Mouse (Mus musculus) heart, postnatal 25 days (tissue): ENCODE results near the gene Cdh22. TPM values are rescaled to one million over a fixed set of nuclear protein-coding genes. Genes with fewer than 3 reads are reported as not detected.

Experiments used
- DNase-seq: peaks from one replicate; pipeline ENCODE4 v3.0.0; 2022; ENCODE audit warnings: low spot score
- intact Hi-C: fragments of 180-260 bp; cut with DNase I; formaldehyde crosslinking; loops from one replicate; pipeline ENCODE4 v1.15.1; 2025
- total RNA-seq, 2 experiments: library from RNA; stranded (reverse); gene quantifications; 2 replicates each; pipeline ENCODE4 v1.2.3; 2021

Cdh22 gene
- total RNA-seq: under 1 TPM; 0.36 to 0.42 TPM

GRCm38 (mm10) chr2:165234613-165235291, at the start of gene Cdh22:
Cdh22 (minus strand) TSS chr2:165234853.
- intact Hi-C loops: loop anchor here (2.0 to 5.0 kb wide), 2 partner anchors 128 to 160 kb away; no protein-coding TSS in a partner anchor
- peak; percentile 10 for DNase-seq

DNA sequence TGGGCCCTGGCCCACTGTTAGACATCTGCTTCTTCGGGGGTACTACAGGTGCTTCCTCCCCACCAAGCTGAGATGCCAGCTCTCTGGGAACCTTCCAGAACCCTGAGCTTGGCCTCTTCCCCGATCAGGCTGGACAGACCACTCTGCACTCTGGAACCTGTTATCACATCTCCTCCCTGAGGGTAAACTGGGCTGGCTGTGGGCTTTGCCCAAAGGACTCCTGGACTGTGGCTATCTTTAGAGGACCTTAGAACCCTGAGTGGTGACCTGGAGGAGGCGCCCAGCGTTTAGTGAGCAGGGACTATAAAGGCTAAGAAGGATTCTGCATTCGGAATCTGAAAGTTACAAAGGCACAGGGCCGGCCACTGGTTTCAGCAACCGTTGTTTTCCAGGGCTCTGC, 49.7 kb upstream of the Cdh22 start:
- intact Hi-C loops: no loop called here
- DNase-seq: no peak

DNA sequence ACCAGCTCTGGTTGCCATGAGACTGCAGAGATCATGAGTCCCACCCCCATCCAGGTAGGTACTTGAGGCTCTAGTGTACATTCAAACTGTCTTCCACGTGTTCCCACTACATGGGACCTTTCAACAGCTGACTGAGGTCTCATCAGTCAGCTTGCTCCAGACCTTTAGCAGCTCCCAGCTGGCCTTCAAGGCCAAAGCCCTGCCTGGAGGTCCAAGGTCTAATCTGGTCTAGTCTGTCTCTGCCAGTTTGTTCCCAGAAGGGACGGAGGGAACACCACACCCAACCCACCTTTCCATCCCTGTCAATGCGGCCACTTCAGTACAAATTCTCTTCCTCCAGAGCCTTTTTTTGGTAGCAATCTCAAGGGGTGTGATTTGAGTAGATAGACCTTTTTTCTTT, 49.0 kb upstream of the Cdh22 start:
- DNase-seq: no peak
- intact Hi-C loops: no loop called here

DNA sequence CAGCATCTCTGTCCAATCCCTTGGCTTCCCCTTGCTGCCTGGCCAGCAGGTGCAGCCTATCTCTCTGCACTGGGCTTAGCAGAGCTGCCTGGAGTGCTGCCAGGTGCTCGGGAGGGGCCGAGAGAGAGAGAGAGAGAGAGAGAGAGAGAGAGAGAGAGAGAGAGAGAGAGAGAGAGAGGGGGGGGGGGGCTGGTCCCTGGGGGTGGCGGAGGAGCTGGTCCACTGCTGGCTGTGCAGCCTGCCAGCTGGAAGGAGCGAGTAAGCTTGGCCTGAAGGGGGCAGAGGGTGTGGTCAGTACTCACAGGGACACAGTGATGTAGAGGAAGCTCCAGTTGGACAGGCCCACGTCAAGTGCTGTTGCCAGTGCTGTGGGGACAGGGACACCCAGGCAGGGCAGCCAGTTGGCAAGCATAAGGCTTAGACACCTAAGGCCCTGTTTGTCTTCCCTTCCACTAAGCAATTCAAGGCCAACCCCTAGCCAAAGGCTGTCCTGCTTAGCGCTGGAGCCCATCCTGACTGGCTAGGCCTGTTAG, 47.2 kb upstream of the Cdh22 start:
- peak; percentile 16 for DNase-seq
- intact Hi-C loops: no loop called here

DNA sequence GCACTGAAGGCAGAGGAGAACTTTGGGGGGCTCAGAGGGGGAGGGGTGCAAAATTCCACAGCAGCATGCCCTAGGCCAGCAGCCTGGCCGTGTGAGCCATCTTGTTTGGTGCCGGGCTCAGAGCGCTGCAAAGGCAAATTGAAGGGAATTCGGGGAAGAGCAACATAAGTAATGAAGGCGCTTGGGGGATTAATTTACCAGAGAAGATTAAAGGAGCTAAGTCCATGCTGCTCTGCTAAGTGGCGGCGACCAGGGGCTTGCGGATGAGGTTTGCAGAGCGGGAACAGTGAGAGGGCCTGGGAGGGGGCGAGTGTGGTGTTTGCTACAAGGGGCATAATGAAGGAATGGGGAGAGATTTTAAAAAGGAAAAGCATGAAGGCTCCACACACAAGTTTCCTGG, 44.7 kb upstream of the Cdh22 start:
- intact Hi-C loops: loop anchor here (10.0 kb wide), 2 partner anchors 325 to 355 kb away; no protein-coding TSS in a partner anchor
- no peak for DNase-seq

GRCm38 (mm10) chr2:165277188-165277740, 42.6 kb upstream of the Cdh22 start:
- intact Hi-C loops: loop anchor here (2.0 to 10.0 kb wide), 3 partner anchors 62 to 352 kb away; no protein-coding TSS in a partner anchor
- DNase-seq: no peak

DNA sequence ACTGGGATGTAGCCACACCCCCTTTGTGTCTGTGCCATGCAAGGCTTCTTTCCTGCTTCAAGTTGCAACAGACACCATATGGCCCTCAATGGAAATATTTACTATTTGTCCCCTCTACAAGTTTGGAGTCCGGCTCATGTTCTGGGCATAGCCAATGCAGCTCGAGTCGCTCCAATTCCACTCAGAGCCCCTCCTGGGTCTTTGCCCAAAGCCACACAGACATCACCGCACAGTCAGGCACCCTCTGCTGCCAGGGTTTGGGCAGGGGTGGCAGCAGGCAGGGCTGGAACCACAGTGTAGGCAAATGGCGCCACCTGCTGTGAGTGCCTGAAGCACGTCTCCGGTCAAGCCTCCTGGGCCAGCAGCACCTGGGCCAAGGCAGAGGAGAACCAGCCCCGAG, 41.2 kb upstream of the Cdh22 start:
- DNase-seq: no peak
- intact Hi-C loops: loop anchor here (1.0 to 10.0 kb wide), 4 partner anchors 63 to 351 kb away; no protein-coding TSS in a partner anchor

- DNase-seq: no peak
- intact Hi-C loops: loop anchor here (10.0 kb wide), 2 partner anchors 320 to 350 kb away; no protein-coding TSS in a partner anchor
These were observed 40.5 kb upstream of the Cdh22 start for GRCm38 (mm10) chr2:165275124-165275640.

DNA sequence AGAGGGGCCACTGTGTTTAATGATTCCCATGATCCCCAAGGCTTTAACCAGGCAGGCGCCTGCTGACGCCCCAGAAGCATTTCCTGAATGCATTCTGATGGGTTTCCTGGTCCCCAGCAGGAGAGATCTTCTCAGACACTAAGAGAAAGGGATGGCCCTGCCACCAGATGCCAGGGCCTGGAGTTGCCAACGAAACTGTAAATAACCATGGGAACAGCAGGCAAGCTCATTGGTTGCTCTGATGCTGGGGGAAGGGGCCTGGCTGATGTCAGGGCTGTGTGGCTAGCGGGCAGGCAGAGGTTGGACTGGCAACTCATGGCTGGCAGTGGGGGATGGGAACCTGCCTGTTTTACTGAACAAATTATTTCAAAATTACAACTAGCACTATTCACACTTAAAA, 38.9 kb upstream of the Cdh22 start:
- intact Hi-C loops: loop anchor here (10.0 kb wide), 2 partner anchors 319 to 349 kb away; no protein-coding TSS in a partner anchor
- no peak for DNase-seq

- no peak for DNase-seq
- intact Hi-C loops: loop anchor here (10.0 kb wide), 2 partner anchors 317 to 347 kb away; no protein-coding TSS in a partner anchor
These were observed 36.7 kb upstream of the Cdh22 start for GRCm38 (mm10) chr2:165271326-165271725.

DNA sequence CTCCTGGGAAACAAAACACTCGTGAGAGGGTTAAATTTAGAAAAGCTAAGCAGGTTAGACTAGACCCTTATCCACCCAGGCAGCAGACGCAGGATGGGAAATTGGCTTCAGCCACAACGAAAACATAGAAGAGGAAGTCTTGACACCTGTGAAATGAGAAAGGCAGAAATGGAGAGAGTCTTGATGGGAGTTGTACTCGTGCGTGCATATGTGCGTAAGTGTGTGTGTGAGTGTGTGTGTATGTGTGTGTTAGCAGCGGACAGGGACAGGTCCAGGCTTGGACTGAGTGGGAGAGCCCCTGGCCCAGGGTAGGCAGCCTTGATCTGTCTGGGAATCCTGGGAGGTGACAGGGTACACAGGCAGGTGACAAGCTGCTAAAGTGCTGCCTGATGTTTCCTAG, 36.2 kb upstream of the Cdh22 start:
- DNase-seq: no peak
- intact Hi-C loops: loop anchor here (10.0 kb wide), 2 partner anchors 316 to 346 kb away; no protein-coding TSS in a partner anchor

- intact Hi-C loops: no loop called here
- no peak for DNase-seq
These were observed 32.1 kb upstream of the Cdh22 start for GRCm38 (mm10) chr2:165266739-165267138.

GRCm38 (mm10) chr2:165263861-165264260, 29.2 kb upstream of the Cdh22 start:
- DNase-seq: no peak
- intact Hi-C loops: no loop called here

DNA sequence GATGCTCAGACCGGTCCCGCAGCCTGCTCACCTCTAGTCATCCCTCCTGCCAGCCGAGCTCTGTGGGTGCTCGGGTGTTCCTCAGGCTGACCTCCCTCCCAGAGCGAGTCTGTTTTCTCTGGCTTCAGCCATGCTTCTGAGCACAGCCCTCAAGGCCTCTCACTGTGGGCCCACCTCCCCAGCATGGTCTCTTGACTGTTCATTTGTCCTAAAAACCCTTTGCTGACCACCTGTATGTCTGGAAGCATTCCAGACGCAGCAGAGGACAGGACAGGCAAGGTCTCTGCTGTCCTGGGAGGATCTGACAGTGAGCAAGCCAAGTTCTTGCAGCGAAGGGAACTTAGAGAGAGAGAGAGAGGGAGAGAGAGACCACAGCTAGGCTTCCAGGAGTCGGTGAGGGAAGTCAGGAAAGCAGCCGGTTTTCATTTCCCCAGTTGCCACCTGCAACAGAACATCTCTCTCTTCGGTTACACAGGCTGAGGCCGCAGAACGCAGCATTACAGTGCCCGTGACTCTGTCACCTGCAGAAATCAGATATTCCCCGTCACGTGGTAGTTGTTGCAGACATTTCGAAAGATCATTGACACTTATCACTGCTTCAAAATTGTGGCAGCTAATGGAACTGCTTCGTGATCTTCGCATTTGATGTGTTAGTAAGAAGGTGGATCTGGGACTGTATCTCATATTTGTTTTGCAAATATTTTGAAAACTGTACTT, 27.8 kb upstream of the Cdh22 start:
- DNase-seq: no peak
- intact Hi-C loops: no loop called here

DNA sequence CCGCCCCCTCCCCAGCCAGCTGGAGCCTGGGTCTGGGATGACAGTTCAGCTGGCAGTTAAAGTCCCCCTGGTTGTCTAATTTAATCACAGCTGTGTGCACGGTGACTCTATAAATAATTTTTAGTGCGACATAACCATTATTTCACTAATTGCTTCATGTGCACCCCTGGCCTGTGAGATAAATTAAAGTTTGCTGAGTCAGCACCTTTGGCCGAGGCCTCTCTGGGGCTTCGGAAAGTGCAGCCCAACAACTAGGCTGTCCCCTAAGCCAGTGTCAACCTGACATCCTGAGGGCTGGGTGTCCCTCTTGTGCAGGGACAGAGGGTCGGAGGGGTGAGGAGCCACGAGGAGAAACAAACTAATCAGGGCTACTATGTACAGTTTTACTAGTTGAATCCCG, 25.2 kb upstream of the Cdh22 start:
- no peak for DNase-seq
- intact Hi-C loops: no loop called here

GRCm38 (mm10) chr2:165258321-165258720, 23.7 kb upstream of the Cdh22 start:
- intact Hi-C loops: no loop called here

DNA sequence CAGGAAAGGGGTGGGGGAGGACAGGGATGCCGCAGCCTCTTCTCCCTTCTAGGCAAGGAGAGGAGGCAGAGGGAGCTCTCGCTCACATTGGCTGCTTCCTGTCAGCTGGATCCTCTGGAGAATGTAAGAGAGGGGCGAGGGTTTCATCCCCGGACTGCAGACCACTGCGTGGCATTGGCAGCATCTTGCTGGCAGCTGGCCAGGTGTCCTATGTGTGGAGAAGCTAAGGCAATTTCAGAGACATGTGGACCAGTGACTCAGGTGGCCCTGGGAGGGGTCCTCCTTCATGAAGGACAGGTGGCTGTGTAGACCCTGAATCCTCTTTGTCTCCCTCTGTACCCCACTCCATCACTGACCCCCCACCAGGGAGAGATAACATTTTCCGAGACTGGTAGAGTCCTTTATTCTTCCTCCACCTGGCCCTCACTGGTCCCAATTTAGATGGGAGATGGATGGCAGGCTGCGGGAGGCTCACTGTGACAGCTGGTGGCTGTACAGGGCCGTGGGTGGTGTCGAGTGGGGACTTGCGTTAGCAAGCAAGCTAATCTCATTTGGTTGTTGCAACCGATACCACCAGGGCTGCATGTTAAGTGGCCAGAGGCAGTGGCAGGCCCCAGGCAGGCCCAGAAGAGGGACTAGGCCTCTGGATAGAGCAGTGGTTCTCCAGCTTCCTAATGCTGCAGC, 22.6 kb upstream of the Cdh22 start:
- intact Hi-C loops: no loop called here
- DNase-seq: no peak

More at GRCm38 (mm10) chr2:165258321-165258720, 23.7 kb upstream of the Cdh22 start:
- DNase-seq: no peak

DNA sequence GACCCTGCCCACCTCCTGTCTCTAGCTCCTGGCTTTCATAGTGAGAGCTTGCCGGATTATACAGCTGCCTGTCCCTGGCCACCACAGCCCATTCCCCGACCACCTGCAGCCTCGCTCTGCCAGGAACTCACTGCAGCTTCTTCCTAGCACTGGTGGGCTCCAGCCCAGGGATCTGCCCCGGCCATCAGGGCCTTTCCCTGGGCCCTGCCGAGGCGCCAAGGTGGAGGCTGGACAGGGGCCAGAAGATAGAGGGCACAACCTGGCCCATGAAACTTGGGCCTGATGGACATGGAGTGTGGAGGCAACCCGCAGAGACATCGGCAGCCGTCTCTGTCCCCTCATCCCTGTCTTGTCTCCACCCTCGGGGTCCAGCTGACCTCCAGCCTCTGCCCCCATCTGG, 21.6 kb upstream of the Cdh22 start:
- intact Hi-C loops: no loop called here

DNA sequence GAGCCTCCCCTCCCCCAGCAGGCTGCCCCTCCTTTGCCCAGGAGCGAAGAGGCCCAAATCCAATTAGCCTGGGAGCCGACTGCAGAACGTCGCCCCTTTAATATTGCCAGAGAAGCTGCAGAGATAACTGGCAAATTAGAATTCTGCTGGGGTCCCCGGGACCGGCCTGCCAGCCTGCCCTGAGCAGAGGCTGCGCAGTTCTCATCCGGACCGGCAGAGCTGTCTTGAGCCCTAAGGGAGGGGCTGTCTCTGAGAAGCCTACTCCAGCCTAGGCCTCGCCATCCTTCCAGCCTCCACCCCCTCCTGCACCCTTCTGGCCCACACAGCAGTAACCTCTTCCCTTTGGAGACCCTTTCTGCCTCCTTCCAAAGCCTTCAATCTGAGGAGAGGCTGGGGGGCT, 19.2 kb upstream of the Cdh22 start:
- no peak for DNase-seq
- intact Hi-C loops: no loop called here

More for the DNA sequence above, 21.6 kb upstream of the Cdh22 start:
- no peak for DNase-seq

DNA sequence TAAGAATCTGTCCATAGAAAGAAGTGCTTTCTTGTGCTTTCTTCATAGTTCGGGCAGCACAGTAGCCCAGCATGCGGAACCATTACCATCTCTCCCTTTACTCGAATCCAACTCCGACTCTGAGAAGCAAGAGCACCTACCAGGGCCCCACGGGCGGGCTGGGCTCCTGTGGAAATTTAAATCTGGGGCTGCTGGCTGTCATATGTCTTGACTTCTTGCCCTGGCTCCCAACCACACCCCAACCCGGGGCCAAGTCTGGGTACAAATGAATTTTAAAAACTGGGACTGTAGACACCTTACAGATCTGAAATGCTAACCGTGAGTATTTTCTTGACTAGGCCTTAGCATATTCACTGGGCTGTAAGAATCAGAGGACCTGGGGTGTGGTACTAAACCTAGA, 18.6 kb upstream of the Cdh22 start:
- no peak for DNase-seq
- intact Hi-C loops: no loop called here
